Mouse (Mus musculus): Measurements from ENCODE around the gene Xdh. TPM values are rescaled to one million over a fixed set of nuclear protein-coding genes. Genes with fewer than 3 reads are reported as not detected.
"Not testable (repeated sequence)": the region's sequence is repeated elsewhere in the genome, so short reads cannot be mapped to it uniquely, and the experiment has no call there.

Xdh gene
- polyA plus RNA-seq, 1 experiment from 2014 or later, result 0.46 TPM

GRCm38 (mm10) chr17:73842963-73843362, 107.0 kb downstream of the Xdh start:
- Histone ChIP-seq H3K36me3 (replicated peaks; ENCODE audit: control insufficient read depth, insufficient read depth, low read depth, low read length) (no peaks in the 10 kb centered on the region), H3K9ac (replicated peaks; ENCODE audit: low read length) (no peak overlapping the region), H3K4me2 (ENCODE audit: low read depth, low read length) (no peak overlapping the region), H3K4me3 (ENCODE audit: low read depth, low read length) (no peak overlapping the region), H3K27me3 (ENCODE audit: control insufficient read depth, insufficient read depth, low read length) (no peaks in the 10 kb centered on the region), H3K27ac (replicated peaks; ENCODE audit: low read depth, low read length) (no peak overlapping the region), H3K4me1 (ENCODE audit: control insufficient read depth, insufficient read depth, low read length) (no peaks in the 10 kb centered on the region), H3K9me3 (replicated peaks; ENCODE audit: control insufficient read depth, low read length) (no peaks in the 10 kb centered on the region)
- DNase-seq (ENCODE audit: low spot score) (no peak), ATAC-seq (replicated peaks; ENCODE audit: insufficient number of reproducible peaks, low FRiP score, low TSS enrichment, low read depth) (no peak)
- WGBS, result 92% methylated on average over 1 of the region's 1 CpGs

DNA sequence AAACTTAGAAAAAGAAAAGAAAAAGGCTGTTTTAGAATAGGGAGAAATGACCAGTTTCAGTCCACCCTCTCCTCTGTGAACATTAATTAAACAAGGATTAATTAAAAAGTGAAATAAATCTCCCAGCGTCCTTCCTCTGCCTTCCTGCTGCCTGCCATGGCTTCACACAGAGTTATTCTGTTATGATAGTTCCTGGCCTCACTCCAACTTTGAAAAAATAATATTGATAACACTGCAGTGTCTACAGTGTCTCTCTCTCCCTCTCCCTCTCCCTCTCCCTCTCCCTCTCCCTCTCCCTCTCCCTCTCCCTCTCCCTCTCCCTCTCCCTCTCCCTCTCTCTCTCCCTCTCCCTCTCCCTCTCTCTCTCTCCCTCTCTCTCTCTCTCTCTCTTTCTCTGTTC, 110.1 kb downstream of the Xdh start:
- not testable (repeated sequence) for ATAC-seq (replicated peaks; ENCODE audit: insufficient number of reproducible peaks, low FRiP score, low TSS enrichment, low read depth); H3K27me3 ChIP-seq (ENCODE audit: control insufficient read depth, insufficient read depth, low read length); H3K4me1 ChIP-seq (ENCODE audit: control insufficient read depth, insufficient read depth, low read length); H3K4me3 ChIP-seq (ENCODE audit: low read depth, low read length); DNase-seq (ENCODE audit: low spot score); H3K36me3 ChIP-seq (replicated peaks; ENCODE audit: control insufficient read depth, insufficient read depth, low read depth, low read length); H3K4me2 ChIP-seq (ENCODE audit: low read depth, low read length); H3K27ac ChIP-seq (replicated peaks; ENCODE audit: low read depth, low read length); H3K9ac ChIP-seq (replicated peaks; ENCODE audit: low read length); H3K9me3 ChIP-seq (replicated peaks; ENCODE audit: control insufficient read depth, low read length)
- 48% methylated on average over 1 of the region's 1 CpGs for WGBS

DNA sequence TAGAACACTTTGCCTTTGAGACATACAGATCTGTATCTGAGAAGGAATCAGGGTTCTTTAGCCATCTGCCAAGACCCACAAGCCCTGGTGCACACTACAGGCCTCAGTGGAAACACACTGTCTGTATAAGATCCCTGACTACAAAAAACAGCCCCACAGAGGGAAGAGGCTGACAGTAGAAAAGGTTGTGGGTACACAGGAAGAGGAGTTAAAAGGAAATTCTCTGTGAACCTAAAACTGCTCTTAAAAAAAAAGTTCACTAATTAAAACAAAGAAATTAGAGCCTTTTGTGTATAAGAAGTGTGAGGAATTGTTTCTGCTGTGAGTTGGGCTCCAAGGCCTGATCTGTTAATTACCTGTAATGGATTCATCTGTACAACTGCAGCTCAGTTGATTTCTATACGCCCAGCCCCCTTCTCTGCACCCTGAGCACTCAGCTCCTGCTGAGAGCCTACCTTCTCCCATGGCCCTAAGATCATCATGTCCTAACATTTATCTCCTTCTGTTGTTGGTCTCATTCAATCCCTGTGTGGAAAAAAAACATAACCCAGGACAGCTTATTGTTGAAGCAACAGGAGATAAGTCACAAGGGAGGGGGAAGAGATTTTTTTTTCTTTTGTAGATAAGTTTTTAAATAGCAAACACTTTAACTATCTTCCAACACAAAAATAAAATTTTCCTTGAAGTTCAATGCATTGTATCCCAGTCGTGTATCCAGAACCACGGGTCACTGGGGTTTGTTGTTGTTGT, 110.7 kb downstream of the Xdh start:
- H3K4me1 ChIP-seq (ENCODE audit: control insufficient read depth, insufficient read depth, low read length), result no peaks in the 10 kb centered on the region
- H3K27ac ChIP-seq (replicated peaks; ENCODE audit: low read depth, low read length), result no peak overlapping the region
- 52% methylated on average over 3 of the region's 3 CpGs for WGBS
- H3K9ac ChIP-seq (replicated peaks; ENCODE audit: low read length), result no peak overlapping the region
- no peaks in the 10 kb centered on the region for H3K27me3 ChIP-seq (ENCODE audit: control insufficient read depth, insufficient read depth, low read length)
- ATAC-seq (replicated peaks; ENCODE audit: insufficient number of reproducible peaks, low FRiP score, low TSS enrichment, low read depth) (no peak), DNase-seq (ENCODE audit: low spot score) (no peak)
- no peak overlapping the region for H3K4me3 ChIP-seq (ENCODE audit: low read depth, low read length)
- H3K36me3 ChIP-seq (replicated peaks; ENCODE audit: control insufficient read depth, insufficient read depth, low read depth, low read length), result no peaks in the 10 kb centered on the region
- no peak overlapping the region for H3K4me2 ChIP-seq (ENCODE audit: low read depth, low read length)
- H3K9me3 ChIP-seq (replicated peaks; ENCODE audit: control insufficient read depth, low read length), result no peaks in the 10 kb centered on the region

DNA sequence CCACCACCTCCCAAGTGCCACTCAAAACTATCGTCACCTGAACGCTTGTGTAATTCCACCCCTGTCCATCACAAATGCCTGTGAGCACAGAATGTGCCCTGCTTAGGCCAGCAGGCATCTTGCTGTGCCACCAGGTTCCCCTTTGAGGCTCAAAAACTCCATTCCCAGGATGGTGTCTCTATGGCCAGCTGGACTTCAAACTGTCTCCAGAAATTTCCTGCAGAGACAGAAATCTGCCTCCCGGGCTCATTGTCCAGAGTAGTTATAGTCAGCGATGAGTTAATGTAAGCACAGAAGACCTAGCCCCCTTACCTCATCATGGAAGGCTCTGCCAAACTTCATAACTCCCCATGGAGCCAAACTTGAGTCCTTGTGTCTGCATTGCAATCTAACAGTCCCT, 112.8 kb downstream of the Xdh start:
- Histone ChIP-seq H3K4me3 (ENCODE audit: low read depth, low read length) (no peak overlapping the region), H3K36me3 (replicated peaks; ENCODE audit: control insufficient read depth, insufficient read depth, low read depth, low read length) (no peaks in the 10 kb centered on the region), H3K4me1 (ENCODE audit: control insufficient read depth, insufficient read depth, low read length) (no peaks in the 10 kb centered on the region), H3K9me3 (replicated peaks; ENCODE audit: control insufficient read depth, low read length) (no peaks in the 10 kb centered on the region), H3K4me2 (ENCODE audit: low read depth, low read length) (no peak overlapping the region), H3K27ac (replicated peaks; ENCODE audit: low read depth, low read length) (no peak overlapping the region), H3K9ac (replicated peaks; ENCODE audit: low read length) (no peak overlapping the region), H3K27me3 (ENCODE audit: control insufficient read depth, insufficient read depth, low read length) (no peaks in the 10 kb centered on the region)
- 85% methylated on average over 4 of the region's 4 CpGs for WGBS
- no peak for ATAC-seq (replicated peaks; ENCODE audit: insufficient number of reproducible peaks, low FRiP score, low TSS enrichment, low read depth)
- DNase-seq (ENCODE audit: low spot score), result no peak

GRCm38 (mm10) chr17:73836601-73837000, 113.4 kb downstream of the Xdh start:
- no peaks in the 10 kb centered on the region for H3K36me3 ChIP-seq (replicated peaks; ENCODE audit: control insufficient read depth, insufficient read depth, low read depth, low read length)
- no peak overlapping the region for H3K27ac ChIP-seq (replicated peaks; ENCODE audit: low read depth, low read length)
- no peak overlapping the region for H3K9ac ChIP-seq (replicated peaks; ENCODE audit: low read length)
- H3K4me3 ChIP-seq (ENCODE audit: low read depth, low read length), result no peak overlapping the region
- WGBS, result 92% methylated on average over 3 of the region's 3 CpGs
- ATAC-seq (replicated peaks; ENCODE audit: insufficient number of reproducible peaks, low FRiP score, low TSS enrichment, low read depth) (no peak), DNase-seq (ENCODE audit: low spot score) (no peak)
- no peaks in the 10 kb centered on the region for H3K27me3 ChIP-seq (ENCODE audit: control insufficient read depth, insufficient read depth, low read length)
- no peaks in the 10 kb centered on the region for H3K9me3 ChIP-seq (replicated peaks; ENCODE audit: control insufficient read depth, low read length)
- no peaks in the 10 kb centered on the region for H3K4me1 ChIP-seq (ENCODE audit: control insufficient read depth, insufficient read depth, low read length)
- no peak overlapping the region for H3K4me2 ChIP-seq (ENCODE audit: low read depth, low read length)

Other genes starting within 250 kb of the Xdh start
- 1.6 and 2.8 TPM in 2 replicates for gene Galnt14, start 239.7 kb downstream of the Xdh start, polyA plus RNA-seq (2014; fragmentation: Nextera tagmentation; extraction: Ambion mirVana)
- 7.1 and 7.3 TPM in 2 replicates for gene Ehd3, start 146.1 kb downstream of the Xdh start, polyA plus RNA-seq (2014; fragmentation: Nextera tagmentation; extraction: Ambion mirVana)
- gene Srd5a2, start 97.7 kb upstream of the Xdh start, polyA plus RNA-seq (2014; fragmentation: Nextera tagmentation; extraction: Ambion mirVana), result not detected in 2 replicates

Data from embryonic facial prominence, embryonic 11.5 days (tissue).